Mouse (Mus musculus) small intestine, adult 2 months (tissue): ENCODE data around the gene Bard1.

ENCODE experiments used
- CTCF ChIP-seq: fragments of 200-500 bp; IDR thresholded peaks from 2 replicates; pipeline ENCODE4 v1.5.1; 2012; ENCODE audit warnings: low read depth, mild to moderate bottlenecking, control low read depth, inconsistent platforms, low read length, moderate library complexity, mixed read lengths; ENCODE audit not compliant: insufficient replicate concordance, insufficient read length; ENCODE audit errors: extremely low read depth
- POLR2A ChIP-seq: fragments of 200-500 bp; IDR thresholded peaks from 2 replicates; pipeline ENCODE4 v1.6.1; 2012; ENCODE audit warnings: low read depth, mild to moderate bottlenecking, control low read depth, inconsistent platforms, low read length, moderate library complexity

GRCm38 (mm10) chr1:71068728-71069304 is 34.1 kb downstream of the Bard1 start:
- TF ChIP-seq CTCF (no peak), POLR2A (no peak)
